Mouse (Mus musculus): ENCODE measurements around the gene Itgb5.

DNA sequence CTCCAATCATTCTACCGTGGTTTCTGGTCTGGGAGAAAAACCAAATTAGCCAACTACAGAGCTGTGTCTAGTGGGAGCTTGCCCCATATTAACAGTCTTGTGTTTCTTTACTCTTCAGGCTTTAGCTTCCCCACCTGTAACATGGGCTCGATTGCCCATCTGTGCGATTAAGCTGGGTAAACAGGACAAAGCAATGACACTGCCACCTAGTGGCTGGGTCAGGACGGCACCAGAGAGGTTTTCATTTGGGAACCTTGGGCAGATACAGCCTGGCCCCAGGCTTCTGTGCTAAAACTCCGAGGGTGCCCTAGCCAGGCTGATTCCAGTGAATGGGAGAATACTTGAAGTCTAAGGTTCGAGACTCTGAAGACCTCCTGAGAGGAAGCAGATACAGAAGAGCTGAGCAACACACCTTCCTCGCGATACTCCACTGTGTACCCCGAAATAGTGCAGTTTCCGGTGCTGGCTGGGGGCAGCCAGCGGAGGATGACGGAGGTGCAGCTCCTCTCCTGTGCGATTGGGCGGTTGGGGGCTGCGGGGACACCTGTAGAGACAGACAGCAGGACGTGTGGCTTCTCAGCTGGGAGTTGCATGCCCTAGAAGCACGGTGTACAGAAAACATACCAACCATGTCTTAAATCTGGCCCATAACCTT, 159.0 kb downstream of the Itgb5 start:
- no peak for TF ChIP-seq POLR2A (IDR thresholded peaks at IDR 0.05; ENCODE audit: borderline replicate concordance, extremely low read depth, insufficient read depth, insufficient read length, poor library complexity, severe bottlenecking)
- TF ChIP-seq CTCF (IDR thresholded peaks at IDR 0.05; ENCODE audit: borderline replicate concordance, extremely low read depth, insufficient read depth, insufficient read length): peak; percentile 76; the same call in 1 of the 2 replicates

Measured in brain, embryonic 14.5 days (tissue).